8 mouse cellular contexts compared by ENCODE assay signal in the genomic region with DNA sequence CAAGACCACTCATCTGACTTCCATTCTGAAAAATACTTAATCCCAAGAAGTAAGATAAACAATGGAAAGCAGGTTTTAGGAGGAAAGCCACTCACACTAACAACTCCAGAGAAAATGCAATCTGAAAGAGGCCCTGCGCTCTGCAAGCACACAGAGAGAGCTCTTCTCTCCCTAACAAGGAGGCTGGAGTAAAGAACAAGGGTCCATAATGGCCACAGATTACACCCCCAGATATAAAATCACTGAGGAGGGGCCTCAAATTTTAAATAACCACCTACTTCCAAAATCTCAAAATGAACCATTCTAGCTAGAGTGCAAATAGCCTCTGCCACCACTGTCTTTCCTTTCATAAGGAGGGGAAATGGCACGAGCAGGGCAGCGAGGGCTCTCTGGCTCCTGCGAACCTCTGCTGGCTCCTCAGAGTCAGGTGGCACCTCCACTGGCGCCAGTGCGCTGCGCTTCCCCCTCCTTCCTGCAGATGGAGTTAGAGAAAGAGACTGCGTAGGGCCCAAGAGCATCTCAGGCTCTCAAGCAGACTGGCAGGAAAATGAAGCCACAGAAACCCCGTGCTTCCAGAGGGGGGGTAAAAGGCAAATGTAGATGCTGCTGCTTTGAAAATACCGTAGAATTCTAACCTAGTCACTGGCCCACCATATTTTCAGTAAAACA. TPM values are rescaled to one million over a fixed set of nuclear protein-coding genes. Genes with fewer than 3 reads are reported as not detected.
DNase-seq lines count a peak whose midpoint lies in the region; ATAC-seq lines count a peak whose summit lies in the region.

No protein-coding gene starts in this region.

- no peak overlapping the region for H3K9ac ChIP-seq in embryonic facial prominence, embryonic 11.5 days (replicated peaks; ENCODE audit: low read length)
- H3K9ac ChIP-seq in heart, embryonic 13.5 days, result peak overlapping the region; percentile 25; the same call in 1 of the 2 replicates
- H3K9ac ChIP-seq in kidney, embryonic 16.5 days (replicated peaks; ENCODE audit: low read length), result no peak overlapping the region
- H3K9ac ChIP-seq in limb, embryonic 15.5 days, result no peak overlapping the region
- peak overlapping the region; percentile 8; the same call in 1 of the 2 replicates for H3K9ac ChIP-seq in midbrain, embryonic 16.5 days (ENCODE audit: low read depth, low read length)

- no peak overlapping the region; the same call in 1 of the 2 replicates for H3K4me2 ChIP-seq in embryonic facial prominence, embryonic 11.5 days (ENCODE audit: low read depth, low read length)
- peak overlapping the region; percentile 62 for H3K4me2 ChIP-seq in heart, embryonic 13.5 days
- H3K4me2 ChIP-seq in kidney, embryonic 16.5 days (replicated peaks; ENCODE audit: low read depth, low read length), result peak overlapping the region; percentile 41
- H3K4me2 ChIP-seq in limb, embryonic 15.5 days, result peak overlapping the region; percentile 13
- peak overlapping the region; percentile 45 for H3K4me2 ChIP-seq in midbrain, embryonic 16.5 days (ENCODE audit: low read length)

- H3K4me3 ChIP-seq in embryonic facial prominence, embryonic 11.5 days (ENCODE audit: low read depth, low read length), result no peak overlapping the region
- H3K4me3 ChIP-seq in heart, embryonic 13.5 days, result peak overlapping the region; percentile 26
- peak overlapping the region; percentile 13; the same call in 1 of the 2 replicates for H3K4me3 ChIP-seq in kidney, embryonic 16.5 days (ENCODE audit: low read length)
- H3K4me3 ChIP-seq in limb, embryonic 15.5 days, result no peak overlapping the region
- peak overlapping the region; percentile 24 for H3K4me3 ChIP-seq in midbrain, embryonic 16.5 days (ENCODE audit: low read depth, low read length)

- no peaks in the 10 kb centered on the region for H3K36me3 ChIP-seq in embryonic facial prominence, embryonic 11.5 days (replicated peaks; ENCODE audit: control insufficient read depth, insufficient read depth, low read depth, low read length)
- no peaks in the 10 kb centered on the region for H3K36me3 ChIP-seq in heart, embryonic 13.5 days
- H3K36me3 ChIP-seq in kidney, embryonic 16.5 days (ENCODE audit: insufficient read depth, low read length), result no peaks in the 10 kb centered on the region
- H3K36me3 ChIP-seq in limb, embryonic 15.5 days, result no peaks in the 10 kb centered on the region
- H3K36me3 ChIP-seq in midbrain, embryonic 16.5 days (ENCODE audit: control insufficient read depth, insufficient read depth, low read length), result no peaks in the 10 kb centered on the region

- H3K9me3 ChIP-seq in embryonic facial prominence, embryonic 11.5 days (replicated peaks; ENCODE audit: control insufficient read depth, low read length), result no peaks in the 10 kb centered on the region
- H3K9me3 ChIP-seq in heart, embryonic 13.5 days, result no peaks in the 10 kb centered on the region
- H3K9me3 ChIP-seq in kidney, embryonic 16.5 days (ENCODE audit: low read length), result no peaks in the 10 kb centered on the region
- H3K9me3 ChIP-seq in limb, embryonic 15.5 days, result no peaks in the 10 kb centered on the region
- no peaks in the 10 kb centered on the region for H3K9me3 ChIP-seq in midbrain, embryonic 16.5 days (replicated peaks; ENCODE audit: control insufficient read depth, low read length, poor library complexity, severe bottlenecking)

- WGBS in embryonic facial prominence, embryonic 11.5 days, result 34% methylated on average over 10 of the region's 10 CpGs
- WGBS in heart, embryonic 13.5 days, result 38% methylated on average over 10 of the region's 10 CpGs
- 18% methylated on average over 10 of the region's 10 CpGs for WGBS in kidney, embryonic 16.5 days
- 31% methylated on average over 10 of the region's 10 CpGs for WGBS in limb, embryonic 15.5 days
- WGBS in midbrain, embryonic 16.5 days, result 19% methylated on average over 10 of the region's 10 CpGs

- 0 out of 2 replicates have a peak, but pooled peaks have one; percentile 39 for ATAC-seq in embryonic facial prominence, embryonic 11.5 days (replicated peaks; ENCODE audit: insufficient number of reproducible peaks, low FRiP score, low TSS enrichment, low read depth)
- ATAC-seq in heart, embryonic 13.5 days (ENCODE audit: extremely low read depth, insufficient number of reproducible peaks, low FRiP score, low TSS enrichment), result no peak; the same call in 1 of the 2 replicates
- peak; percentile 90 for ATAC-seq in kidney, embryonic 16.5 days (ENCODE audit: low FRiP score, low TSS enrichment)
- ATAC-seq in limb, embryonic 15.5 days (ENCODE audit: insufficient number of reproducible peaks, low FRiP score, low TSS enrichment, low read depth), result no peak
- ATAC-seq in midbrain, embryonic 16.5 days, result peak; percentile 96

- no peaks in the 10 kb centered on the region for H3K27me3 ChIP-seq in embryonic facial prominence, embryonic 11.5 days (ENCODE audit: control insufficient read depth, insufficient read depth, low read length)
- H3K27me3 ChIP-seq in heart, embryonic 13.5 days (replicated peaks), result no peaks in the 10 kb centered on the region
- no peaks in the 10 kb centered on the region for H3K27me3 ChIP-seq in kidney, embryonic 16.5 days (ENCODE audit: insufficient read depth, low read length)
- no peaks in the 10 kb centered on the region for H3K27me3 ChIP-seq in limb, embryonic 15.5 days
- H3K27me3 ChIP-seq in midbrain, embryonic 16.5 days (ENCODE audit: control insufficient read depth, insufficient read depth, low read depth, low read length), result no peaks in the 10 kb centered on the region

- no peaks in the 10 kb centered on the region for H3K4me1 ChIP-seq in embryonic facial prominence, embryonic 11.5 days (ENCODE audit: control insufficient read depth, insufficient read depth, low read length)
- peaks cover 21% of the 10 kb centered on the region for H3K4me1 ChIP-seq in heart, embryonic 13.5 days
- H3K4me1 ChIP-seq in kidney, embryonic 16.5 days (ENCODE audit: insufficient read depth, low read length), result peaks cover 17% of the 10 kb centered on the region
- H3K4me1 ChIP-seq in limb, embryonic 15.5 days, result no peaks in the 10 kb centered on the region; the same call in 1 of the 2 replicates
- peaks cover 12% of the 10 kb centered on the region for H3K4me1 ChIP-seq in midbrain, embryonic 16.5 days (ENCODE audit: control insufficient read depth, insufficient read depth, low read length)

- no peak overlapping the region for H3K27ac ChIP-seq in embryonic facial prominence, embryonic 11.5 days (replicated peaks; ENCODE audit: low read depth, low read length)
- no peak overlapping the region; the same call in 1 of the 2 replicates for H3K27ac ChIP-seq in heart, embryonic 13.5 days (replicated peaks)
- no peak overlapping the region for H3K27ac ChIP-seq in kidney, embryonic 16.5 days (ENCODE audit: low read length)
- no peak overlapping the region for H3K27ac ChIP-seq in limb, embryonic 15.5 days
- H3K27ac ChIP-seq in midbrain, embryonic 16.5 days (ENCODE audit: low read length), result no peak overlapping the region

- DNase-seq in ovary, adult 18-20 months (ENCODE audit: low spot score), result peak; percentile 41
- no peak for DNase-seq in ovary, postnatal 10 days (ENCODE audit: low spot score)
- DNase-seq in embryonic facial prominence, embryonic 11.5 days (ENCODE audit: low spot score), result peak; percentile 66
- peak; percentile 48 to 79 for DNase-seq in spleen, postnatal 4 days (ENCODE audit: low spot score in 2 of 2)

RNA-seq across cellular contexts. Expression of gene Bbx, which starts 51.4 kb away (rescaled TPM):
- polyA plus RNA-seq in embryonic facial prominence, embryonic 11.5 days (2014; fragmentation: Nextera tagmentation; extraction: Ambion mirVana), result 30.1 and 33.6 TPM in 2 replicates
- 32.0 and 35.8 TPM in 2 replicates for polyA plus RNA-seq in heart, embryonic 13.5 days (2015; fragmentation: Nextera tagmentation; extraction: Ambion mirVana)
- 58.6 and 69.5 TPM in 2 replicates for polyA plus RNA-seq in kidney, embryonic 16.5 days (2015; fragmentation: Nextera tagmentation; extraction: Ambion mirVana)
- polyA plus RNA-seq in limb, embryonic 15.5 days (2015; fragmentation: Nextera tagmentation; extraction: Ambion mirVana), result 40.5 and 43.0 TPM in 2 replicates
- 14.7 and 17.9 TPM in 2 replicates for polyA plus RNA-seq in midbrain, embryonic 16.5 days (2015; fragmentation: Nextera tagmentation; extraction: Ambion mirVana)

Comparison
In these comparisons a context has a peak if more than half of its experiments do, and no peak if none do; other contexts are left out.
1. ATAC-seq: peak in embryonic facial prominence, embryonic 11.5 days (single experiment), kidney, embryonic 16.5 days (single experiment) and midbrain, embryonic 16.5 days (single experiment); none in heart, embryonic 13.5 days (single experiment) and limb, embryonic 15.5 days (single experiment).
2. H3K4me3 ChIP-seq: peak in heart, embryonic 13.5 days (single experiment), kidney, embryonic 16.5 days (single experiment) and midbrain, embryonic 16.5 days (single experiment); none in embryonic facial prominence, embryonic 11.5 days (single experiment) and limb, embryonic 15.5 days (single experiment).
3. H3K9ac ChIP-seq: peak in heart, embryonic 13.5 days (single experiment) and midbrain, embryonic 16.5 days (single experiment); none in embryonic facial prominence, embryonic 11.5 days (single experiment), kidney, embryonic 16.5 days (single experiment) and limb, embryonic 15.5 days (single experiment).